Mouse (Mus musculus): ENCODE data around the gene Tmem158. TPM values are rescaled to one million over a fixed set of nuclear protein-coding genes. Genes with fewer than 3 reads are reported as not detected.

Tmem158 gene
- total RNA-seq, 2 experiments from 2014 or later, result 25.0 to 25.7 TPM

DNA sequence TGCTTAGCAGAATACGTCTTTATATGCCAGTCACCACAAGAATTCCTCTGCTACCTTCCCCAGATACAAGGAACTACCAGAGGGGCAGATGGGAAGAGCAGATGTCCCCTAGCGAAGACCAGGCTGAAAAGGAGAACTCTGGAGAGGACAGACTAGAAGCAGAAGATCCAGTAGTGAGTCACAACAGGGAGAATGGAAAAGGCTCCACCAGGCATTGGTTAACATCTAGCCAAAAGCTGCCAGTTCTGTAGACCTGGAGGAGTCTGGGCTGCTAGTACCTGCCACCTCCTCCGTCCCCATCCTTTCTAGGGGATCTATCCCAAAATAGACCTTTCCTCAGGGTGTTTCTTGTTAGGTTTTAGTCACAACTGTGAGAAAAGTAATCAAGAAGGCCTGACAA is 4.8 kb downstream of the Tmem158 start:
- no peak for DNase-seq (ENCODE audit: low spot score in 2 of 2)

DNA sequence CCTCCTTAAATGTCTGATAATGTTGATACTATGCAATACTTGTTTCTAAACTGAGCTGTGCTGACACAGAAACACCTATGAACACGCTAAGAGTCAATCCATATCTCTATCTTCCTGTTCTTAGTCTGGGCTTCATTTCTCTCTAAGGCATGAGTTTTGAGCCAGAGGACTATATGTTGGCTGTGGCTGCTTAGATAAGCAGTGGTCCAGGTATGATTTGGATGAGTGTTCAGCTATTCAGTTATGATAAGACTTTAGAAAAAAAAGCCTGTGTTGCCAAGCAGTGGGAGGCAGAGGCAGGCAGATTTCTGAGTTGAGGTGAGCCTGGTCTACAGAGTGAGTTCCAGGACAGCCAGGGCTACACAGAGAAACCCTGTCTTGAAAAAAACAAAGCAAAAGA is 12.6 kb downstream of the Tmem158 start:
- no peak for DNase-seq (ENCODE audit: low spot score in 2 of 2)

DNA sequence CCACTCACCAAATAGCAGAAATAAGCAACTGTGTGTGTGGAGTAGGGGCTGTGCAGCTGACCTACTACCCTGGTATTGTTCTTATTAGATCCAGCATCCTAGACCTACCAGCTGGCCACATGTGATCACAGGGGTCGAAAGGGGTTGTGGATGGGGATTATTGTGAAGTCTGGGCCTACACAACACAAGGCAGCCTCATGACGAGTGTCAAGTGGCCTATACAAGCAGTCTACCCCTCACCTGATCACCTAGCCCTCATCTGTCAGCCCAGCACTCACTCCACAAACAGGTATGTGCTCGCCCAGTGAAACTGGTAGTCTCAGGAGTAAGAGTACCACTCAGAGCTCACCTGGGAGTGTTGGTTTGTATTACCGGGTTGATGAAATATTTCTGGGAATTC is 15.4 kb downstream of the Tmem158 start:
- DNase-seq (ENCODE audit: low spot score in 2 of 2), result no peak

- DNase-seq (ENCODE audit: low spot score in 2 of 2), result no peak
Observed at GRCm38 (mm10) chr9:123243988-123244387, 16.6 kb downstream of the Tmem158 start.

DNA sequence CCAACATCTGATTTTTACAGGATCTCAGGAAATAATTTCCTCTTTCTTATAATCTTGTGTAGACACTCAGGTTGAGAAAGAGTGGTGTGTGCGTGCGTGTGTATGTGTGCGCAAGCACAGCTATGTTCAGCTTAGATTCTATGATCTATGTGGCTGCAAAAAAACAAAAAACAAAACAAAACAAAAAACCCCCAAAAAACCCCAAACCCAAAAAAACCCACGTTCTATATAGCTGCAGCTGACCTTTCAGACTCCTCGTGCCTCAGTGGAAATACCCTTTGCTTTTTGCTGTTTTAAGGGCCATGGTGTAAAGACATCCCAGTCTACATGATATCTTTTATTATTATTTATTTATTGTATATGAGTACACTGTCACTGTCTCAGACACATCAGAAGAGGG is 19.4 kb downstream of the Tmem158 start:
- DNase-seq (ENCODE audit: low spot score in 2 of 2), result no peak

GRCm38 (mm10) chr9:123240751-123241150 is 19.8 kb downstream of the Tmem158 start:
- no peak for DNase-seq (ENCODE audit: low spot score in 2 of 2)

GRCm38 (mm10) chr9:123240271-123240670 is 20.3 kb downstream of the Tmem158 start:
- no peak for DNase-seq (ENCODE audit: low spot score in 2 of 2)

DNA sequence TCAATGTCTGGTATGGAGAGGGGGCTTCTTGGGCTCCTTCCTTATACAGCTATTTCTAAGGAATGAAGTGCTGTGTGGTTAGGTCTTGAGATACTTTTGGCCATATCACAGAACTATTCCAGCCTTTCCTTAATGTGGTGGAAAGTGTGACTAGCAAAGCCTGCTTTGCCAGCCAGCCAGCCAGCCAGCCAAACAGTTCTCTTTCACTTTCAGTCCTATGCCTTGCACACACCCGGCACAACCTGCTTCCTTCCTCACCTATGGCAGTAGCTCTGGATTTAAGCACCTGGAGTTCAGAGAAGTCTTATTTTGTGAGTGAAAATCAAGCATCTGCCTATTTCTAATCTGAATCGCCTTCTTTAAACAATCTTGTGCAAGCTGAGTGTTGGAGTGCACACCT is 20.9 kb downstream of the Tmem158 start:
- no peak for DNase-seq (ENCODE audit: low spot score in 2 of 2)

DNA sequence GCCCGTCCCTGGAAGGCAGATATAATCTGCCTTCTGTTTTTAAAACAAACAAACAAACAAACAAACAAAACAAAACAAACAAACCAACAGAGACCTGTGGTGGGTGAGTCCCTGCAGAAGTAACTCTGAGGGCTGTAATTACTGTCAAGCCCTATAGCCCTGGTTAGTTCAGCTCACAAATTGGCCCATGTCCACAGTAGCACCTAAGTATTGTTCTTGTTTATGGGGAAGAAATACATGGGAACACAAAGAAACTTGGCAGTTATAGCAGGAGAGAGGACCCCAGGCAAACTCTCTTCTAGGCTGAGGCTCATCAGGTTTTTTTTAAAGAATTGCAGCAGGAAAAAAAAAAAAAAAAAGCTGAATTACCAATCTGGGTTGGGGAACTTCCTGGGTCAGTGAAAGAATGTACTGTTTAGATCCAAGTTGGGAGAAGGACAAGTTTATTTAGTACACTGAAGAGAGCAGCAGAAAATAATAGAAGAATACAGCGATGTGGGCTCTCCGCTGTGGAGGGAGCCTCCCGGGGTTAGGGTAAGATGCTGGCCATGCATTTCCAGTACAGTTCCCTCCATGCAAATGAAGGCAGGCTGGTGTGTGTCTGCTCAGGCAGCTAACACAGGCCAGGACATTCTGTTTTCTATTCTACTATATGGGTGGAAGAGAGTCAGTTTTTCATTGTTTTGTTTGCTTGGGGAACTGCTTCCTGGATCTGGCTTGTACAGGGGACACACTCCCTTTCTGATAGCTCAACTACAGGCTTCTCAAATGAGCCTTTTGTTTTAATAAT is 22.1 kb downstream of the Tmem158 start:
- no peak for DNase-seq (ENCODE audit: low spot score in 2 of 2)

DNA sequence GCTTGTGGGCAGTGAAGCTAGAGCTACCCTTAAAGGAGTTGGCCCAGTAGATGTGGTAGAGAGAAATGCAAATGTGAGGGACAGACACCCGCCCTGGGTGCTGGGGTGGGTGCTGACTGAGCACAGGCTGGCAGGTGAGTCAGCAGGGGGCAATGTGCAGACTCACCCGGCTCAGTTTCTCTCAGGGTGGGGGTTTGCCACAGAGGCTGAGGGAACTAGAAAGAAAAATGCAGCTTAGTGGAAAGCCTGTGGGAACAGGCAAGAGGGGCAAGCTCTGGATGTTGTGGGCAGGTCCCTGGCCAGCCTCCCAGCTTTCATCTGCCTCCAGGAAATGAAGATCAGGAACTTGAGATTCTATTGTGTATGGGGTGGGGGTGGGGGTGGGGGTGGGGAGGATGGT is 22.8 kb downstream of the Tmem158 start:
- DNase-seq (ENCODE audit: low spot score in 2 of 2), result no peak

DNA sequence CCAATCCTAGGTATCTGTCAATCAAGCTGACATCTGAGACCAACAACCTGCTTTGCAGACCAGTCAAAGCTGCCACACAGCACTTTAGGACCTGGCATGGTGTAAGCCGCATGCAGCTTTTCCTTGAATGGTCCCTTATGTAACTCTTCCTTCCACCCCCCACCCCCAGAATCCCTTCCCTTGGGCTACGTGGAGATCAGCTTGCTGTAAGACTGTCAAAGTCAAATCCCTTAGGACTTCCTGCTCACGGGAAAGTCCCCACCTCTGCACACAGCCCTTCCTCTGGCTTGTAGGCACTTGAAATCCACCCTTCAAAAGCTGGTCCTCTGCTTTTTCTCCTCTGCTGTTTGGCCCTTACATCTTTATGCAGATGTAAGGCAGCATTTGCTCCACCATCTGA is 24.9 kb downstream of the Tmem158 start:
- DNase-seq (ENCODE audit: low spot score in 2 of 2), result no peak

DNA sequence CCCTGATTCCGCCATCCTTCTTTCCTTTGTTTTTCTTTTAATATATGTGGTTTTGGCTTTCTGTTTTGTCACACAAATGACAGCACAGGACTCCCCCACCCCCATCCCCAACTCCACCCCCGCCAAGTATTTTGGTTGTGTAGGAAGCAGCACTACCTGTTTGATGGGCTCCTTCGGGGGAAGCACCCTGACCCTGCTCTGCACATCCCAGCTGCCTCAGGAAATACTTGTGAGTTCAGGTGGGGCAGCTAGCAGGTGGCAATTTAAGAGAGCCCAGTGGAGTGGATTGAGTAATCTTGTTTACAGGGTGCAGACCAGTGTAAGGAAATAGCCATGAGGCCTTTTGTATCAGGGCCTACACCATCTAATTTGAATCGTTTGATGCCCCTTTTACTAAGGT is 30.7 kb downstream of the Tmem158 start:
- DNase-seq (ENCODE audit: low spot score in 2 of 2), result no peak

DNA sequence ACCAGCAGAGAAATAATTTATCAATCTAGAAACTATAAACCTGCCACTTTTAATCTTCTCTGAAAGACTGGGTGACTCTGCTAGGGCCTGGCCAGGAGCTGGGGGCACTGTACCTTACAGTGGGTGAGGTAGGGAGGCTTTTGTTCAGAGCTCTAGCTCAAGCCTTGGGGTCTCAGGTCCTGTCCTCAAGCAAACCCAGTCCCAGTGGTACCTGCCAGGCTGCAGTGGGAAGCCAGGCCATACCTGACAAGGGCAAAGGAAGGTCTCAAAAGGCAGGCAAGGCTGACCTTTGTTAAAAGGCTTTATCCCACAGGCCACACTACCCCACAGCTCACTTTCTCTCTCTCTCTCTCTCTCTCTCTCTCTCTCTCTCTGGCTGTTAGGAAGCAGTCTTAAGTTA is 31.9 kb downstream of the Tmem158 start:
- DNase-seq (ENCODE audit: low spot score in 2 of 2), result no peak

DNA sequence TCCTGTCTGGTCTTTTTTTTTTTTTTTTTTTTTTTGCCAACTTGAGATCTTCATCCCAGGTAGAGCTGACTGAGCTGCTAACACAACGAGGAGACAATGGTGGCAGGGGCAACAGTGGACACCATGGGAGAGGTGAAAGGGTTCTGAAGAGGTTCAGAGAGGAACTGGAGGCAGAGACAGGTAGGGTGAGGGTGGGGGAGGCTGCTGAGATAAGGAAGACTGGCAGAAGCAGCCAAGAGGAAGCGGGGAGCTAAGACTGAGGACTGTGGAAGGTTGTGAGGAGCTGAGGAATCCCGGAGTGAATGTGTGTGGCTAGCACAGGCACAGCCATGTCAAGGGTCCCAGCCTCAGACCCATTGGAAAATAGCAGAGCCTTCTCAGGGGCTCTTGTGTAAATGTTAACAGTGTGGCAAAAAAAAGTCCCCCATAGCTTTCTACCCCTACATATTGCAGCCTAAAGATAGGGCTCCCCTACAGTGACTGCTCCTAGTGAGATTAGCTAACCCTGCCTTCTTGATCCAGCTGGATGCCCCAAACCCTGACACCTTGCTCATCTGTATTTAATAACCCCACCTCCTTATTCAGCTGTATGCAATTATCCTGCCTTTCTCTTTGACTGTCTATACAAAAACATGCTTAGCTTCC is 33.3 kb downstream of the Tmem158 start:
- DNase-seq (ENCODE audit: low spot score in 2 of 2), result no peak

- DNase-seq (ENCODE audit: low spot score in 2 of 2), result no peak
Observed at GRCm38 (mm10) chr9:123224863-123225431, 35.6 kb downstream of the Tmem158 start.

GRCm38 (mm10) chr9:123219826-123220225 is 40.7 kb downstream of the Tmem158 start:
- DNase-seq (ENCODE audit: low spot score in 2 of 2), result no peak

DNA sequence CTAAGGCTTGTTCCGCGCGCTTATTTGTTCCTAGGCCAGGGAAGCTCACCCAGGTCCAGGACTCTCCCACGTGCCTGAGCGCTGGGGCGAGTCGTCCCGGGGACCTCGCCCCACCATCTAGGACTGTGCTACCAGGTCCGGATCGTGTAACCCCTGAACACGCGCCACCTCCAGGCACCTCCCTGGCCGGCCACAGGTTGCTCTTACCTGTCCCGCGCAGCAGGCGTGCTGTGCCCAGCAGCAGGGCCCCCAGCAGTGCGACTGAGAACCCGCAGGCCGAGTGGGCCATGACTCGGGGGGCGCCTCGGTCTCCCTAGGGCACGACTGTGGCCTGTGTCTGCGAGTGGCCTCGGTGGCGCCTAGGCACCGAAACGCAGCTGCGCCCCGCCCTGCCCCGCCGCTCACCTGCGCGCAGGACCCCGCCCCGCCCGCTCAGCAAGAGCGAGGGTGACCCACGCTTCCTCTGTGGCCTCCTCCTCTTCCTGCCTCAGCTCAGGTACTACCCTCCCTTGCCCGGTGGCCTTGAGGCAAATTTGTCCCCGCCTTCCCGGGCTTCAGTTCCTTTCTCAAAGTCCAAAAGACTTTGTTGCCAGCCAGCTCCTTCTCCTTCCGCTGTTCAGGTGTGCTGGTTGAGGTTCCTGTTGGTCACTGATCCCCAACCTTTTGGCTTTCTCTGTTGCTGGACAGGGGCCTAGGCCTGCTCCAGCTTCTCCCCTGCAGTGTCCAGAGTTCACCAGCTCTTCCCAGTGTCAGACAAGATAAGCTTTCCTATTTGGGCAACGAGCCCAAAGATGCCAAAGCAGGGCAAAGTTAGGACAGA is 44.7 kb downstream of the Tmem158 start, which contains the start of gene Cdcp1:
Cdcp1 (minus strand) TSS at position 418 of the 820 bp plus-strand sequence.
- no peak for DNase-seq (ENCODE audit: low spot score in 2 of 2)

DNA sequence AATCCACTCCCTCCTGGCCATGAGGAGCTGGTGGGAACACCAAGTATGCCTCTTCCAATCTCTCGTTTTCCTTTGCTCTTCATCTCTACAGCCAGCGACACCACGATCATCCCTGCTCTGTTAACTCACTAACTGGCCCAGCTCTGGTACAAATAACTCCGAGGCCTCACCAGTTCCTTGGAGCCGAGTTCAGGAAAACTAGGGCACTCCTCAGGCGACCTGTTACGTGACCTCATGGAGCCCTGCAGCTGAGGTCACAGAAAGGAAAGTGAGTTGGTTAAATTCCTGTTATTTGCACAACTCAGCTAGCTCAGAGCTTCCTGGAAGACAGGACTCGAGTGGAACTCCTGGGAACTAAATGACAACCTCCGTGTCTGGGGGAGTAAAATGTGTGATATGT is 47.2 kb downstream of the Tmem158 start:
- DNase-seq (ENCODE audit: low spot score in 2 of 2), result no peak
